Mouse (Mus musculus) stomach, embryonic 14.5 days (tissue): ENCODE measurements around the gene Fam243. TPM values are rescaled to one million over a fixed set of nuclear protein-coding genes. Genes with fewer than 3 reads are reported as not detected.
A peak's percentile ranks its signal among the peaks of the same experiment; 100 is the strongest.

ENCODE experiments used
- ATAC-seq: fragments of 200-750 bp; cut with Nextera tagmentation; 2 replicates; pipeline ENCODE4 v1.8.0; 2017; ENCODE audit warnings: low read depth, moderate TSS enrichment; ENCODE audit not compliant: insufficient number of reproducible peaks, insufficient read depth, low FRiP score
- H3K27ac ChIP-seq: fragments of 300-500 bp; sonication (generic); 2 replicates; pipeline ENCODE4 v1.5.1; 2014; ENCODE audit warnings: mild to moderate bottlenecking, low read length, moderate library complexity, mixed read lengths
- H3K27me3 ChIP-seq: fragments of 300-500 bp; sonication (generic); 2 replicates; pipeline ENCODE4 v1.6.1; 2014; ENCODE audit warnings: low read length, control low read depth, mixed read lengths; ENCODE audit not compliant: control insufficient read depth, insufficient read depth
- H3K36me3 ChIP-seq: fragments of 300-500 bp; sonication (generic); 2 replicates; pipeline ENCODE4 v1.6.1; 2014; ENCODE audit warnings: mild to moderate bottlenecking, control low read depth, low read length, moderate library complexity, mixed read lengths; ENCODE audit not compliant: control insufficient read depth, insufficient read depth
- H3K4me1 ChIP-seq: fragments of 300-500 bp; sonication (generic); 2 replicates; pipeline ENCODE4 v1.6.1; 2014; ENCODE audit warnings: low read length, control low read depth, mixed read lengths; ENCODE audit not compliant: control insufficient read depth, insufficient read depth
- H3K4me2 ChIP-seq: fragments of 300-500 bp; sonication (generic); replicated peaks from 2 replicates; pipeline ENCODE4 v1.6.1; 2014; ENCODE audit warnings: low read depth, low read length, control low read depth
- H3K4me3 ChIP-seq: fragments of 300-500 bp; sonication (generic); 2 replicates; pipeline ENCODE4 v1.5.1; 2014; ENCODE audit warnings: low read depth, low read length, control low read depth
- H3K9ac ChIP-seq: fragments of 300-500 bp; sonication (generic); replicated peaks from 2 replicates; pipeline ENCODE4 v1.6.1; 2014; ENCODE audit warnings: low read depth, mild to moderate bottlenecking, control low read depth, low read length, moderate library complexity, mixed read lengths
- H3K9me3 ChIP-seq: fragments of 300-500 bp; sonication (generic); 2 replicates; pipeline ENCODE4 v1.6.1; 2016; ENCODE audit warnings: low read depth, low read length, control low read depth; ENCODE audit not compliant: control insufficient read depth
- WGBS: fragments of 180-500 bp; shearing (Covaris S2); extraction: QIAGEN DNeasy Blood & Tissue Kit; methylation state at CpG from one replicate; pipeline ENCODE4 v1.1.7; 2014; 5-methylcytosine and 5-hydroxymethylcytosine counted together
- polyA plus RNA-seq: library from polyadenylated mRNA; unstranded; fragments of >200 nt; fragmentation: Nextera tagmentation; extraction: Ambion mirVana; gene quantifications from 2 replicates; pipeline ENCODE4 v1.2.1, GENCODE M21; 2014

Gene Fam243
- polyA plus RNA-seq, result 0.08 TPM in 1 of 2 replicates, not detected in the other

GRCm38 (mm10) chr16:92321341-92321740, at the start of gene Fam243:
Gene Fam243 (minus strand): TSS chr16:92321441.
- WGBS, result 88% methylated on average over 8 of the region's 8 CpGs
- no peak within 1 kb of the TSS for H3K9ac ChIP-seq
- no peak within 1 kb of the TSS for H3K27ac ChIP-seq
- no peak within 1 kb of the TSS for H3K4me3 ChIP-seq
- 0 out of 2 replicates have a peak, but pooled peaks cover 3% of the 10 kb centered on the region for H3K4me1 ChIP-seq
- H3K27me3 ChIP-seq, result no peaks in the 10 kb centered on the region
- H3K4me2 ChIP-seq, result no peak within 1 kb of the TSS
- ATAC-seq, result no peak
- H3K9me3 ChIP-seq, result no peaks in the 10 kb centered on the region
- H3K36me3 ChIP-seq, result no peaks in the 10 kb centered on the region

GRCm38 (mm10) chr16:92369260-92369659, 48.0 kb upstream of the Fam243 start:
- 37% methylated on average over 2 of the region's 2 CpGs for WGBS
- no peaks in the 10 kb centered on the region for H3K4me1 ChIP-seq

GRCm38 (mm10) chr16:92365477-92365876, 44.2 kb upstream of the Fam243 start:
- Histone ChIP-seq H3K9ac (no peak overlapping the region), H3K4me1 (no peaks in the 10 kb centered on the region), H3K9me3 (no peaks in the 10 kb centered on the region), H3K4me2 (no peak overlapping the region), H3K27me3 (no peaks in the 10 kb centered on the region), H3K36me3 (no peaks in the 10 kb centered on the region), H3K27ac (no peak overlapping the region), H3K4me3 (no peak overlapping the region)
- ATAC-seq, result no peak
- WGBS, result 46% methylated on average over 7 of the region's 7 CpGs

More at GRCm38 (mm10) chr16:92369260-92369659, 48.0 kb upstream of the Fam243 start:
- no peak overlapping the region for H3K9ac ChIP-seq
- H3K9me3 ChIP-seq, result no peaks in the 10 kb centered on the region
- H3K27me3 ChIP-seq, result no peaks in the 10 kb centered on the region
- no peak overlapping the region for H3K4me2 ChIP-seq
- no peak overlapping the region for H3K4me3 ChIP-seq
- ATAC-seq, result no peak
- no peaks in the 10 kb centered on the region for H3K36me3 ChIP-seq
- H3K27ac ChIP-seq, result no peak overlapping the region

- no peak for ATAC-seq
- Histone ChIP-seq H3K27ac (no peak overlapping the region), H3K9ac (no peak overlapping the region), H3K4me2 (no peak overlapping the region), H3K9me3 (no peaks in the 10 kb centered on the region), H3K4me1 (no peaks in the 10 kb centered on the region; the same call in 1 of the 2 replicates), H3K27me3 (no peaks in the 10 kb centered on the region), H3K4me3 (no peak overlapping the region), H3K36me3 (no peaks in the 10 kb centered on the region)
- WGBS, result 40% methylated on average over 7 of the region's 7 CpGs
These were observed 39.5 kb upstream of the Fam243 start for GRCm38 (mm10) chr16:92360711-92361110.

- no peak within 1 kb of the TSS; the same call in 1 of the 2 replicates for H3K4me2 ChIP-seq
- no peaks in the 10 kb centered on the region for H3K9me3 ChIP-seq
- H3K27ac ChIP-seq, result no peak within 1 kb of the TSS
- H3K36me3 ChIP-seq, result no peaks in the 10 kb centered on the region
- no peak within 1 kb of the TSS for H3K4me3 ChIP-seq
- no peaks in the 10 kb centered on the region for H3K27me3 ChIP-seq
- no peak for ATAC-seq
- 49% methylated on average over 9 of the region's 9 CpGs for WGBS
- no peaks in the 10 kb centered on the region; the same call in 1 of the 2 replicates for H3K4me1 ChIP-seq
- H3K9ac ChIP-seq, result no peak within 1 kb of the TSS
These were observed 38.0 kb upstream of the Fam243 start, which contains the start of gene Kcne1 for GRCm38 (mm10) chr16:92359229-92359628. Gene Kcne1 (minus strand): TSS chr16:92359468.

GRCm38 (mm10) chr16:92358734-92359133, 37.5 kb upstream of the Fam243 start:
- no peaks in the 10 kb centered on the region for H3K27me3 ChIP-seq
- no peak overlapping the region for H3K4me3 ChIP-seq
- no peaks in the 10 kb centered on the region for H3K9me3 ChIP-seq
- no peak overlapping the region for H3K9ac ChIP-seq
- 24% methylated on average over 9 of the region's 9 CpGs for WGBS
- no peak overlapping the region for H3K27ac ChIP-seq
- H3K4me1 ChIP-seq, result no peaks in the 10 kb centered on the region; the same call in 1 of the 2 replicates
- H3K36me3 ChIP-seq, result no peaks in the 10 kb centered on the region
- ATAC-seq, result peak; percentile 34; the same call in 1 of the 2 replicates
- no peak overlapping the region; the same call in 1 of the 2 replicates for H3K4me2 ChIP-seq

- ATAC-seq, result no peak
- WGBS, result 74% methylated on average over 10 of the region's 10 CpGs
- Histone ChIP-seq H3K4me1 (no peaks in the 10 kb centered on the region; the same call in 1 of the 2 replicates), H3K4me3 (no peak overlapping the region), H3K27ac (no peak overlapping the region), H3K9ac (no peak overlapping the region), H3K4me2 (no peak overlapping the region), H3K9me3 (no peaks in the 10 kb centered on the region), H3K36me3 (no peaks in the 10 kb centered on the region), H3K27me3 (no peaks in the 10 kb centered on the region)
These were observed 36.3 kb upstream of the Fam243 start for GRCm38 (mm10) chr16:92357566-92357965.

- H3K4me3 ChIP-seq, result no peak overlapping the region
- no peak overlapping the region for H3K9ac ChIP-seq
- H3K9me3 ChIP-seq, result no peaks in the 10 kb centered on the region
- no peaks in the 10 kb centered on the region; the same call in 1 of the 2 replicates for H3K4me1 ChIP-seq
- no peak overlapping the region for H3K4me2 ChIP-seq
- WGBS, result 75% methylated on average over 9 of the region's 9 CpGs
- H3K27ac ChIP-seq, result no peak overlapping the region
- no peaks in the 10 kb centered on the region for H3K36me3 ChIP-seq
- ATAC-seq, result no peak
- H3K27me3 ChIP-seq, result no peaks in the 10 kb centered on the region
These were observed 35.8 kb upstream of the Fam243 start for GRCm38 (mm10) chr16:92357023-92357422.

GRCm38 (mm10) chr16:92355982-92356381, 34.7 kb upstream of the Fam243 start:
- H3K4me1 ChIP-seq, result no peaks in the 10 kb centered on the region; the same call in 1 of the 2 replicates
- H3K4me2 ChIP-seq, result no peak overlapping the region
- no peak for ATAC-seq
- no peak overlapping the region for H3K9ac ChIP-seq
- H3K36me3 ChIP-seq, result no peaks in the 10 kb centered on the region
- H3K4me3 ChIP-seq, result no peak overlapping the region
- no peaks in the 10 kb centered on the region for H3K9me3 ChIP-seq
- no peaks in the 10 kb centered on the region for H3K27me3 ChIP-seq
- no peak overlapping the region for H3K27ac ChIP-seq
- WGBS, result 67% methylated on average over 11 of the region's 11 CpGs
